Mouse (Mus musculus): ENCODE measurements around the gene N4bp2l2. TPM values are rescaled to one million over a fixed set of nuclear protein-coding genes. Genes with fewer than 3 reads are reported as not detected.

N4bp2l2 gene
- polyA plus RNA-seq, 1 experiment from 2014 or later: 29.5 TPM

GRCm38 (mm10) chr5:150629692-150630091, 36.3 kb downstream of the N4bp2l2 start:
- Histone ChIP-seq H3K9ac (no peak overlapping the region), H3K27me3 (replicated peaks) (no peaks in the 10 kb centered on the region), H3K4me2 (no peak overlapping the region), H3K4me3 (no peak overlapping the region), H3K4me1 (no peaks in the 10 kb centered on the region), H3K27ac (no peak overlapping the region), H3K36me3 (peaks cover 39% of the 10 kb centered on the region), H3K9me3 (replicated peaks) (no peaks in the 10 kb centered on the region)
- no peak for ATAC-seq
- WGBS (ENCODE audit: insufficient replicate concordance): 80% methylated on average over 2 of the region's 2 CpGs

GRCm38 (mm10) chr5:150629272-150629671, 36.7 kb downstream of the N4bp2l2 start:
- Histone ChIP-seq H3K4me1 (no peaks in the 10 kb centered on the region), H3K27ac (no peak overlapping the region), H3K36me3 (peaks cover 39% of the 10 kb centered on the region), H3K27me3 (replicated peaks) (no peaks in the 10 kb centered on the region), H3K4me3 (no peak overlapping the region), H3K9me3 (replicated peaks) (no peaks in the 10 kb centered on the region), H3K4me2 (no peak overlapping the region), H3K9ac (no peak overlapping the region)
- no peak for ATAC-seq
- 91% methylated on average over 1 of the region's 1 CpGs for WGBS (ENCODE audit: insufficient replicate concordance)

DNA sequence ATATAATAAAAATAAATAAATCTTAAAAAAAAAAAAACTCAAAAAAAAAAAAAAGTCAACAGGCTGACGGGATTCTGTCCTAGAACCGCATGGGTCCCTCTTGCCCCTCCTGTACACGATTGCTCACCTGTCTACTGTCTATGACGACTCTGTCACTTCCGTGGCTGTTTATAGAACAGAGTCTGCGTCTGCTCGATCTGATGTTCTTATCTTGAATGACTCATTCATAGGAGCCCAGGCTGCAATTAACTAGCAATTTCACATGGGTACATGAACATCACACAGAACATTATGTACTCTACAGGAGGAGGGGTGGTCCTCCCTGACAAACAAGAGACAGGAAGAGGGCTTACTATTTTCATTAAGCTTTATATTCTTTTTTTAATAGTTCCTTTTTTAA, 40.5 kb downstream of the N4bp2l2 start:
- Histone ChIP-seq H3K4me1 (no peaks in the 10 kb centered on the region), H3K9ac (no peak overlapping the region), H3K9me3 (replicated peaks) (no peaks in the 10 kb centered on the region), H3K27me3 (replicated peaks) (no peaks in the 10 kb centered on the region), H3K36me3 (peaks cover 22% of the 10 kb centered on the region), H3K4me2 (no peak overlapping the region), H3K27ac (no peak overlapping the region), H3K4me3 (no peak overlapping the region)
- WGBS (ENCODE audit: insufficient replicate concordance): 63% methylated on average over 7 of the region's 7 CpGs
- ATAC-seq: no peak

- 46% methylated on average over 1 of the region's 1 CpGs for WGBS (ENCODE audit: insufficient replicate concordance)
Measured at GRCm38 (mm10) chr5:150622792-150623191, 43.2 kb downstream of the N4bp2l2 start.

DNA sequence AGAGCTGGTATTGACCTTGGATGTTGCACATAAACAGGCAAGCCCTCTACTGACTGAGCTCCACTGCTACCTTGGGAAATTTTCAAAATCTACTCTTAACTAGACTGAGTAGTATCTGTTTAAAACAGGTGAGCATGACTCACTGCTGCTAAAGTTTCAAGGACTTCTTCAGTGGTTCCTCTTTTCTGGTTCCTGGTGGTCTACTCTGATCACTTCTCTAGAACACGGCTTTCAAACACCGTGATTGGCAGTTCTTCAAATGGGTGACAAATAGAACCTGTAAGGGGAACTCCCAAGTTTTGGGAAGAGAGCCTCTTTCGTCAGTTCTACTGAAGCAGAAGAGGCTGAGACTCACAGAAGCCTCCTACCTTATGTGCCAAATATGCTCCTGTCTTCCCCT, 44.4 kb downstream of the N4bp2l2 start:
- Histone ChIP-seq H3K4me3 (no peak overlapping the region), H3K27me3 (replicated peaks) (no peaks in the 10 kb centered on the region), H3K4me1 (no peaks in the 10 kb centered on the region), H3K9ac (no peak overlapping the region), H3K36me3 (peaks cover 14% of the 10 kb centered on the region), H3K9me3 (replicated peaks) (no peaks in the 10 kb centered on the region), H3K4me2 (no peak overlapping the region), H3K27ac (no peak overlapping the region)
- ATAC-seq: no peak
- 31% methylated on average over 3 of the region's 3 CpGs for WGBS (ENCODE audit: insufficient replicate concordance)

More at GRCm38 (mm10) chr5:150622792-150623191, 43.2 kb downstream of the N4bp2l2 start:
- Histone ChIP-seq H3K4me2 (no peak overlapping the region), H3K27ac (no peak overlapping the region), H3K4me3 (no peak overlapping the region), H3K9ac (no peak overlapping the region), H3K36me3 (peaks cover 14% of the 10 kb centered on the region), H3K27me3 (replicated peaks) (no peaks in the 10 kb centered on the region), H3K4me1 (no peaks in the 10 kb centered on the region), H3K9me3 (replicated peaks) (no peaks in the 10 kb centered on the region)
- no peak for ATAC-seq

- Histone ChIP-seq H3K9ac (no peak overlapping the region), H3K9me3 (replicated peaks) (no peaks in the 10 kb centered on the region), H3K4me3 (no peak overlapping the region), H3K4me1 (no peaks in the 10 kb centered on the region), H3K36me3 (peaks cover 14% of the 10 kb centered on the region), H3K27me3 (replicated peaks) (no peaks in the 10 kb centered on the region), H3K27ac (no peak overlapping the region), H3K4me2 (no peak overlapping the region)
- 75% methylated on average over 7 of the region's 7 CpGs for whole genome bisulfite sequencing (ENCODE audit: insufficient replicate concordance)
- ATAC-seq: no peak
Measured at GRCm38 (mm10) chr5:150620588-150621135, 45.3 kb downstream of the N4bp2l2 start.

GRCm38 (mm10) chr5:150618599-150619355, 47.2 kb downstream of the N4bp2l2 start:
- no peaks in the 10 kb centered on the region for H3K4me1 ChIP-seq
- no peak overlapping the region for H3K4me2 ChIP-seq
- no peak for ATAC-seq
- H3K9ac ChIP-seq: no peak overlapping the region
- no peak overlapping the region for H3K27ac ChIP-seq
- H3K9me3 ChIP-seq (replicated peaks): no peaks in the 10 kb centered on the region
- H3K27me3 ChIP-seq (replicated peaks): no peaks in the 10 kb centered on the region
- 80% methylated on average over 10 of the region's 10 CpGs for WGBS (ENCODE audit: insufficient replicate concordance)
- H3K36me3 ChIP-seq: no peaks in the 10 kb centered on the region
- H3K4me3 ChIP-seq: no peak overlapping the region

- Histone ChIP-seq H3K9ac (no peak overlapping the region), H3K4me1 (no peaks in the 10 kb centered on the region), H3K9me3 (replicated peaks) (no peaks in the 10 kb centered on the region), H3K27ac (no peak overlapping the region), H3K4me2 (no peak overlapping the region), H3K27me3 (replicated peaks) (no peaks in the 10 kb centered on the region), H3K4me3 (no peak overlapping the region), H3K36me3 (no peaks in the 10 kb centered on the region)
- no peak for ATAC-seq
- 60% methylated on average over 3 of the region's 3 CpGs for WGBS (ENCODE audit: insufficient replicate concordance)
Measured at GRCm38 (mm10) chr5:150616731-150617130, 49.3 kb downstream of the N4bp2l2 start.

DNA sequence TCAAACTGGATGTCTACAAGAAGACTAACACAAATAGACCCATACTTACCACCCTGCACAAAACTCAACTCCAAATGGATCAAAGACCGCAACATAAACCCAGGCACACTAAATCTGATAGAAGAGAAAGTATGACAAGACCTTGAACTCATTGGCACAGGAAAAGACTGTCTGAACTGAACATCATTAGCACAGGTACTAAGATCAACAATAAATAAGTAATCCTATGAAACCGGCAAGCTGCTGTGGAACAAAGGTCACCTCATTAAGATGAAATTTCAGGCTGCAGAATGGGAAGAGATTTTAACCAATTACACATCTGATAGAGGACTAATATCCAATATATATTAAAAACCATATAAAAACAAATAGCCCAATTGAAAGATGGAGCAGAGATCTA, 49.8 kb downstream of the N4bp2l2 start:
- Histone ChIP-seq H3K9ac (no peak overlapping the region), H3K4me2 (no peak overlapping the region), H3K4me1 (no peaks in the 10 kb centered on the region), H3K36me3 (no peaks in the 10 kb centered on the region), H3K9me3 (replicated peaks) (no peaks in the 10 kb centered on the region), H3K27ac (no peak overlapping the region), H3K27me3 (replicated peaks) (no peaks in the 10 kb centered on the region), H3K4me3 (no peak overlapping the region)
- no peak for ATAC-seq
- WGBS (ENCODE audit: insufficient replicate concordance): 88% methylated on average over 2 of the region's 2 CpGs

DNA sequence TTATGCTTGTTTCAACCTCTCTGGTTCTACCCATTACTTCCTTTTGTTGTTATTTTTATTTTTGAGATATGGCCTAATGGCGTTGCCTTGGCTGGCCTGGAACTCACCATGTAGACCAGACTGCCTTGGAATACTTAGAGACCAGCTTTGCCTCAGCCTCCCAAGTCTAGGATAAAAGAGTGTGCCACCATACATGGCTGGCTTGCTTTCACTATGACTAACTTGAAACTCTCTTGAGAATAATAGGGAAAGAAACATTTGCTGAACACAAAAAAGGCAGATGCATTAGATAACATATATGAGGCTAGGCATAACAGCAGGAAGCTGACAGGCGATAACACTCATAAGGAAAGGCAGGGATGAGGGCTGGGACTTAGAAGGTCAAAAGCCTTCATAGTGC, 51.9 kb downstream of the N4bp2l2 start:
- H3K36me3 ChIP-seq: no peaks in the 10 kb centered on the region
- H3K4me3 ChIP-seq: no peak overlapping the region
- H3K9me3 ChIP-seq (replicated peaks): no peaks in the 10 kb centered on the region
- H3K9ac ChIP-seq: no peak overlapping the region
- H3K4me2 ChIP-seq: no peak overlapping the region
- WGBS (ENCODE audit: insufficient replicate concordance): 66% methylated on average over 2 of the region's 2 CpGs
- H3K27ac ChIP-seq: 0 out of 2 replicates have a peak overlapping the region, but pooled peaks have one; percentile 36
- H3K4me1 ChIP-seq: no peaks in the 10 kb centered on the region
- no peak for ATAC-seq
- no peaks in the 10 kb centered on the region for H3K27me3 ChIP-seq (replicated peaks)

DNA sequence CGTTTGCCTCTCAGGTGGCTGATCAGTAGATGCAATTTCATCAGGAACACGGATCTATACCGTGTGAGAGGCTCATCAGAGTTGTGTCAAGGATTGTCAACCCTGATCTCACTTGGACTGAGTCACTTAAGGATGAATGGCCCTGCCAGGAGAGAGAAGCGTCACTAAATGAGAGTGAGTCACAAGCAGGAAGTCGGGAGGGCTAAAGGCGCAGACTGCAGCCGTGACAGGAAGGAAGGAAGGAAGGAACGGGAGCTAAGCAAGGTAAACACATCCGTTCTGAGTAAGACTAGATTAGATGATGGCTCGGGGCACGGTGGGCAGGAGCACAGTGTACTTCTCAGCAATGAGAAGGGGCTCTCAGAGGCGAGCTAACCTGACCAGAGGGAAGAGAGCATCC, 54.3 kb downstream of the N4bp2l2 start:
- Histone ChIP-seq H3K4me1 (no peaks in the 10 kb centered on the region), H3K9me3 (replicated peaks) (no peaks in the 10 kb centered on the region), H3K4me3 (no peak overlapping the region), H3K4me2 (0 out of 2 replicates have a peak overlapping the region, but pooled peaks have one; percentile 11), H3K9ac (no peak overlapping the region; the same call in 1 of the 2 replicates), H3K27me3 (replicated peaks) (no peaks in the 10 kb centered on the region), H3K27ac (no peak overlapping the region), H3K36me3 (no peaks in the 10 kb centered on the region)
- 19% methylated on average over 12 of the region's 12 CpGs for WGBS (ENCODE audit: insufficient replicate concordance)
- ATAC-seq: no peak; the same call in 1 of the 2 replicates

DNA sequence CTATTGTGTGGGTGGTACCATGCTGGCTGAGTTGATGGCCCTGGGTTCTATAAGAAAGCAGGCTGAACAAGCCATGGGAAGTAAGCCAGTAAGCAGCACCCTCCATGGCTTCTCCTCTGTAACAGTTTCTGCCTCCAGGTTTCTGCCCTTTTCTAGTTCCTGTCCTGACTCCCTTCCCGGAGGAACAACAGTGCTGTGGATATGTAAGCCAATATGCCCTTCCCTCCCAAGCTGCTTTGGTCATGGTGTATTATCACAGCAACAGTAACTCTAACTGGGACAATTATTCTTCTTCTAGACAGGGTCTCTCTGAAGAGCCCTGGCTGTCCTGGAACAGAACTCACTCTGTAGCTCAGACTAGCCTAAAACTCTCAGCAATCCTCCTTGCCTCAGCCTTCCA, 54.8 kb downstream of the N4bp2l2 start:
- no peaks in the 10 kb centered on the region for H3K27me3 ChIP-seq (replicated peaks)
- no peaks in the 10 kb centered on the region for H3K4me1 ChIP-seq
- H3K9ac ChIP-seq: no peak overlapping the region
- H3K4me2 ChIP-seq: no peak overlapping the region
- ATAC-seq: no peak
- 55% methylated on average over 1 of the region's 1 CpGs for WGBS (ENCODE audit: insufficient replicate concordance)
- no peak overlapping the region for H3K27ac ChIP-seq
- H3K9me3 ChIP-seq (replicated peaks): no peaks in the 10 kb centered on the region
- no peak overlapping the region for H3K4me3 ChIP-seq
- H3K36me3 ChIP-seq: no peaks in the 10 kb centered on the region
